In the genomic region with DNA sequence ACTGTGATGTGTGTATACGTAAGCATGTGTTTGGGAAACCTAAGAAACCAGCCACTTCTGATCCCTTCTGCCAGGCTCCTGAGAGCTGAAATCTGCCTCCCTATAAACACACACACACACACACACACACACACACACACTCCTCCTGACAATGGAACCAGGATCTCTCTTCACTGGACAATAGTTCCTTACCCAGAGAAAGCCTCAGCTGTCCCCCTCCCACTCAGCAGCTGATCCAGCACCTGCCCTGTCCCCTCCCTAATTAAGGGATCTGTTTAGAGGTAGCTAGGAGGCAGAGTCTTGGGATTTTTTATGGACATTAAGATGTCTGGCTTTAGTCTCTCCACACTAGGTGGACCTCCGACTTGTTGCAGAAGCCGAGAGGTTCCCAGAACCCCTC, we compare ENCODE assay signal across 8 mouse cellular contexts. TPM values are rescaled to one million over a fixed set of nuclear protein-coding genes. Genes with fewer than 3 reads are reported as not detected.
DNase-seq lines count a peak whose midpoint lies in the region; ATAC-seq and TF ChIP-seq lines count a peak whose summit lies in the region.
"Had no signal": no experiment of that assay in that cellular context is flagged by ENCODE, and none has a peak within 500 bp of the region (broad histone marks: within the 10 kb centered on the region; RNA-seq: fewer than 3 reads in every experiment).

No protein-coding gene starts in this region.

- H3K9me3 ChIP-seq in liver, embryonic 11.5 days (ENCODE audit: control insufficient read depth, low read length) = no peaks in the 10 kb centered on the region
- no peaks in the 10 kb centered on the region for H3K9me3 ChIP-seq in hindbrain, postnatal 0 days (ENCODE audit: low read length)
- no peaks in the 10 kb centered on the region for H3K9me3 ChIP-seq in neural tube, embryonic 15.5 days (replicated peaks)

- H3K4me1 ChIP-seq in liver, embryonic 11.5 days (replicated peaks; ENCODE audit: control insufficient read depth, insufficient read depth, low read length) = peaks cover 6% of the 10 kb centered on the region; the same call in 1 of the 2 replicates
- peaks cover 7% of the 10 kb centered on the region for H3K4me1 ChIP-seq in embryonic fibroblast, embryonic 13.5 days (ENCODE audit: control insufficient read depth, insufficient read depth, low read length)
- H3K4me1 ChIP-seq in hindbrain, postnatal 0 days (ENCODE audit: insufficient read depth, low read length) = no peaks in the 10 kb centered on the region
- H3K4me1 ChIP-seq in neural tube, embryonic 15.5 days = peaks cover 46% of the 10 kb centered on the region

- peak overlapping the region; percentile 91; the same call in 1 of the 2 replicates for H3K4me2 ChIP-seq in liver, embryonic 11.5 days
- peak overlapping the region; percentile 99 for H3K4me2 ChIP-seq in hindbrain, postnatal 0 days (ENCODE audit: low read depth, low read length)
- peak overlapping the region; percentile 99 for H3K4me2 ChIP-seq in neural tube, embryonic 15.5 days

- peaks cover 22% of the 10 kb centered on the region for H3K27me3 ChIP-seq in liver, embryonic 11.5 days (replicated peaks; ENCODE audit: control insufficient read depth, insufficient read depth, low read length)
- H3K27me3 ChIP-seq in hindbrain, postnatal 0 days (ENCODE audit: insufficient read depth, low read length) = no peaks in the 10 kb centered on the region; the same call in 1 of the 2 replicates
- H3K27me3 ChIP-seq in neural tube, embryonic 15.5 days (replicated peaks) = peaks cover 7% of the 10 kb centered on the region; the same call in 1 of the 2 replicates

- TF ChIP-seq CTCF in embryonic fibroblast, embryonic 13.5 days (IDR thresholded peaks at IDR 0.05; ENCODE audit: borderline replicate concordance, insufficient read depth, low read length) = no peak
- TF ChIP-seq CTCF in hindbrain, postnatal 0 days (IDR thresholded peaks at IDR 0.05; ENCODE audit: low read depth) = no peak

- peaks cover 23% of the 10 kb centered on the region for H3K36me3 ChIP-seq in liver, embryonic 11.5 days (ENCODE audit: control insufficient read depth, insufficient read depth, low read length)
- H3K36me3 ChIP-seq in hindbrain, postnatal 0 days (ENCODE audit: insufficient read depth, low read length) = peaks cover 4% of the 10 kb centered on the region
- peaks cover 14% of the 10 kb centered on the region; the same call in 1 of the 2 replicates for H3K36me3 ChIP-seq in neural tube, embryonic 15.5 days

- WGBS in liver, embryonic 11.5 days = 78% methylated on average over 3 of the region's 3 CpGs
- WGBS in hindbrain, postnatal 0 days = 58% methylated on average over 3 of the region's 3 CpGs
- 57% methylated on average over 3 of the region's 3 CpGs for WGBS in neural tube, embryonic 15.5 days

- no peak overlapping the region for H3K9ac ChIP-seq in liver, embryonic 11.5 days (ENCODE audit: low read depth, low read length)
- no peak overlapping the region for H3K9ac ChIP-seq in hindbrain, postnatal 0 days (replicated peaks; ENCODE audit: low read length)
- H3K9ac ChIP-seq in neural tube, embryonic 15.5 days (replicated peaks) = no peak overlapping the region

- H3K27ac ChIP-seq in liver, embryonic 11.5 days (ENCODE audit: low read depth, low read length) = no peak overlapping the region
- no peak overlapping the region for H3K27ac ChIP-seq in embryonic fibroblast, embryonic 13.5 days (ENCODE audit: insufficient read depth, low read length)
- no peak overlapping the region for H3K27ac ChIP-seq in hindbrain, postnatal 0 days
- no peak overlapping the region for H3K27ac ChIP-seq in neural tube, embryonic 15.5 days (replicated peaks)

- no peak for ATAC-seq in liver, embryonic 11.5 days (replicated peaks; ENCODE audit: low FRiP score)
- ATAC-seq in hindbrain, postnatal 0 days = no peak
- ATAC-seq in neural tube, embryonic 15.5 days (ENCODE audit: low FRiP score) = no peak

- no peak for DNase-seq in liver, embryonic 11.5 days (ENCODE audit: low spot score)
- no peak for DNase-seq in liver
- DNase-seq in hindbrain, postnatal 0 days (ENCODE audit: low spot score) = no peak
- DNase-seq in spleen, postnatal 10 days (ENCODE audit: low spot score in 2 of 2) = no peak
- no peak for DNase-seq in cerebellum, adult 9-11 months
- DNase-seq: kidney, postnatal 36 days had no signal

- H3K4me3 ChIP-seq in liver, embryonic 11.5 days (ENCODE audit: low read depth, low read length) = no peak overlapping the region
- H3K4me3 ChIP-seq in embryonic fibroblast, embryonic 13.5 days (ENCODE audit: insufficient read depth, low read length) = peak overlapping the region; percentile 79
- no peak overlapping the region for H3K4me3 ChIP-seq in hindbrain, postnatal 0 days (ENCODE audit: low read length)
- peak overlapping the region; percentile 61; the same call in 1 of the 2 replicates for H3K4me3 ChIP-seq in neural tube, embryonic 15.5 days (replicated peaks)

- TF ChIP-seq POLR2A in embryonic fibroblast, embryonic 13.5 days (IDR thresholded peaks at IDR 0.05; ENCODE audit: low read depth, low read length) = no peak

RNA-seq across cellular contexts. Expression of gene Inppl1, which starts 3.1 kb away (rescaled TPM):
- polyA plus RNA-seq in liver, embryonic 11.5 days (2014; fragmentation: Nextera tagmentation; extraction: Ambion mirVana) = 22.3 and 23.4 TPM in 2 replicates
- 61.7 and 73.8 TPM in 2 replicates for polyA plus RNA-seq in embryonic fibroblast, embryonic 13.5 days (2011; ENCODE audit: insufficient read length, low read depth, missing spikeins)
- 28.2 and 30.0 TPM in 2 replicates for total RNA-seq in hindbrain, postnatal 0 days (2014; rRNA removed)
- polyA plus RNA-seq in hindbrain, postnatal 0 days (2015; fragmentation: Nextera tagmentation; extraction: Ambion mirVana) = 10.3 and 14.3 TPM in 2 replicates
- 11.5 and 16.2 TPM in 2 replicates for polyA plus RNA-seq in neural tube, embryonic 15.5 days (2015; fragmentation: Nextera tagmentation; extraction: Ambion mirVana)

RNA-seq across cellular contexts. Expression of gene Phox2a, which starts 16.8 kb away (rescaled TPM):
- polyA plus RNA-seq in liver, embryonic 11.5 days (2014; fragmentation: Nextera tagmentation; extraction: Ambion mirVana) = 0.10 TPM in 1 of 2 replicates, not detected in the other
- not detected in 2 replicates for polyA plus RNA-seq in embryonic fibroblast, embryonic 13.5 days (2011; ENCODE audit: insufficient read length, low read depth, missing spikeins)
- total RNA-seq in hindbrain, postnatal 0 days (2014; rRNA removed) = 3.7 and 4.5 TPM in 2 replicates
- 2.0 and 2.1 TPM in 2 replicates for polyA plus RNA-seq in hindbrain, postnatal 0 days (2015; fragmentation: Nextera tagmentation; extraction: Ambion mirVana)
- polyA plus RNA-seq in neural tube, embryonic 15.5 days (2015; fragmentation: Nextera tagmentation; extraction: Ambion mirVana) = 1.6 and 1.9 TPM in 2 replicates

RNA-seq across cellular contexts. Expression of gene Folr2, which starts 22.1 kb away (rescaled TPM):
- 3.3 and 3.9 TPM in 2 replicates for polyA plus RNA-seq in liver, embryonic 11.5 days (2014; fragmentation: Nextera tagmentation; extraction: Ambion mirVana)
- 0.74 TPM in 1 of 2 replicates, not detected in the other for polyA plus RNA-seq in embryonic fibroblast, embryonic 13.5 days (2011; ENCODE audit: insufficient read length, low read depth, missing spikeins)
- total RNA-seq in hindbrain, postnatal 0 days (2014; rRNA removed) = 1.8 and 7.1 TPM in 2 replicates
- polyA plus RNA-seq in hindbrain, postnatal 0 days (2015; fragmentation: Nextera tagmentation; extraction: Ambion mirVana) = 2.2 and 2.3 TPM in 2 replicates
- 2.1 TPM in 2 replicates for polyA plus RNA-seq in neural tube, embryonic 15.5 days (2015; fragmentation: Nextera tagmentation; extraction: Ambion mirVana)

RNA-seq across cellular contexts. Expression of gene Anapc15, which starts 28.6 kb away (rescaled TPM):
- 94.7 and 96.2 TPM in 2 replicates for polyA plus RNA-seq in liver, embryonic 11.5 days (2014; fragmentation: Nextera tagmentation; extraction: Ambion mirVana)
- polyA plus RNA-seq in embryonic fibroblast, embryonic 13.5 days (2011; ENCODE audit: insufficient read length, low read depth, missing spikeins) = 43.2 and 47.1 TPM in 2 replicates
- total RNA-seq in hindbrain, postnatal 0 days (2014; rRNA removed) = 49.3 and 59.8 TPM in 2 replicates
- polyA plus RNA-seq in hindbrain, postnatal 0 days (2015; fragmentation: Nextera tagmentation; extraction: Ambion mirVana) = 65.1 and 67.3 TPM in 2 replicates
- 73.6 and 74.3 TPM in 2 replicates for polyA plus RNA-seq in neural tube, embryonic 15.5 days (2015; fragmentation: Nextera tagmentation; extraction: Ambion mirVana)

RNA-seq across cellular contexts. Expression of gene Folr1, which starts 35.7 kb away (rescaled TPM):
- 0.27 and 0.42 TPM in 2 replicates for polyA plus RNA-seq in liver, embryonic 11.5 days (2014; fragmentation: Nextera tagmentation; extraction: Ambion mirVana)
- 0.56 and 1.5 TPM in 2 replicates for polyA plus RNA-seq in embryonic fibroblast, embryonic 13.5 days (2011; ENCODE audit: insufficient read length, low read depth, missing spikeins)
- 19.3 and 28.8 TPM in 2 replicates for total RNA-seq in hindbrain, postnatal 0 days (2014; rRNA removed)
- polyA plus RNA-seq in hindbrain, postnatal 0 days (2015; fragmentation: Nextera tagmentation; extraction: Ambion mirVana) = 78.5 and 93.8 TPM in 2 replicates
- 1.7 and 8.7 TPM in 2 replicates for polyA plus RNA-seq in neural tube, embryonic 15.5 days (2015; fragmentation: Nextera tagmentation; extraction: Ambion mirVana)

Comparison
In these comparisons a context has a peak if more than half of its experiments do, and no peak if none do; other contexts are left out.
1. H3K4me3 ChIP-seq: peak in embryonic fibroblast, embryonic 13.5 days (single experiment) and neural tube, embryonic 15.5 days (single experiment); none in liver, embryonic 11.5 days (single experiment) and hindbrain, postnatal 0 days (single experiment).
2. Peak in every context shown above with its lines, with median percentiles within 50 percentile points of each other: H3K4me2 ChIP-seq.